Mouse (Mus musculus): ENCODE results near the gene Gm6882. TPM values are rescaled to one million over a fixed set of nuclear protein-coding genes. Genes with fewer than 3 reads are reported as not detected.
"Not testable (repeated sequence)": the region's sequence is repeated elsewhere in the genome, so short reads cannot be mapped to it uniquely, and the experiment has no call there.

Gene Gm6882
- not detected in 2 replicates for polyA plus RNA-seq (2014; fragmentation: Nextera tagmentation; extraction: Ambion mirVana)

- H3K27ac ChIP-seq (replicated peaks; ENCODE audit: low read depth, low read length); H3K9ac ChIP-seq (ENCODE audit: low read depth, low read length); H3K4me1 ChIP-seq (ENCODE audit: control insufficient read depth, insufficient read depth, low read length); H3K9me3 ChIP-seq (ENCODE audit: control insufficient read depth, low read length); H3K27me3 ChIP-seq (replicated peaks; ENCODE audit: control insufficient read depth, insufficient read depth, low read length); DNase-seq (ENCODE audit: low spot score); H3K4me3 ChIP-seq (ENCODE audit: low read depth, low read length); H3K36me3 ChIP-seq (ENCODE audit: control insufficient read depth, insufficient read depth, low read length); ATAC-seq (ENCODE audit: low read depth); H3K4me2 ChIP-seq (ENCODE audit: low read depth, low read length): not testable (repeated sequence)
- 41% methylated on average over 1 of the region's 1 CpGs for WGBS
Observed at GRCm38 (mm10) chr7:21432645-21433044, at the start of gene Gm6882. Gm6882 (minus strand) TSS chr7:21432745.

Other genes starting within 250 kb of the Gm6882 start
- not detected in 2 replicates for gene Gm5157, start 242.3 kb downstream of the Gm6882 start, polyA plus RNA-seq (2014; fragmentation: Nextera tagmentation; extraction: Ambion mirVana)
- not detected in 2 replicates for gene Vmn1r124, start 172.1 kb downstream of the Gm6882 start, polyA plus RNA-seq (2014; fragmentation: Nextera tagmentation; extraction: Ambion mirVana)
- gene Vmn1r125, start 160.6 kb downstream of the Gm6882 start, polyA plus RNA-seq (2014; fragmentation: Nextera tagmentation; extraction: Ambion mirVana) = not detected in 2 replicates
- not detected in 2 replicates for gene Vmn1r126, start 131.3 kb downstream of the Gm6882 start, polyA plus RNA-seq (2014; fragmentation: Nextera tagmentation; extraction: Ambion mirVana)
- not detected in 2 replicates for gene Vmn1r127, start 112.9 kb downstream of the Gm6882 start, polyA plus RNA-seq (2014; fragmentation: Nextera tagmentation; extraction: Ambion mirVana)
- gene Vmn1r128, start 83.4 kb downstream of the Gm6882 start, polyA plus RNA-seq (2014; fragmentation: Nextera tagmentation; extraction: Ambion mirVana) = not detected in 2 replicates
- not detected in 2 replicates for gene Vmn1r129, start 71.5 kb downstream of the Gm6882 start, polyA plus RNA-seq (2014; fragmentation: Nextera tagmentation; extraction: Ambion mirVana)
- not detected in 2 replicates for gene Vmn1r130, start 79.0 kb upstream of the Gm6882 start, polyA plus RNA-seq (2014; fragmentation: Nextera tagmentation; extraction: Ambion mirVana)
- gene Vmn1r131, start 113.3 kb upstream of the Gm6882 start, polyA plus RNA-seq (2014; fragmentation: Nextera tagmentation; extraction: Ambion mirVana) = not detected in 2 replicates
- not detected in 2 replicates for gene Vmn1r132, start 181.3 kb upstream of the Gm6882 start, polyA plus RNA-seq (2014; fragmentation: Nextera tagmentation; extraction: Ambion mirVana)

Measured in embryonic facial prominence, embryonic 14.5 days (tissue).